In the genomic region with DNA sequence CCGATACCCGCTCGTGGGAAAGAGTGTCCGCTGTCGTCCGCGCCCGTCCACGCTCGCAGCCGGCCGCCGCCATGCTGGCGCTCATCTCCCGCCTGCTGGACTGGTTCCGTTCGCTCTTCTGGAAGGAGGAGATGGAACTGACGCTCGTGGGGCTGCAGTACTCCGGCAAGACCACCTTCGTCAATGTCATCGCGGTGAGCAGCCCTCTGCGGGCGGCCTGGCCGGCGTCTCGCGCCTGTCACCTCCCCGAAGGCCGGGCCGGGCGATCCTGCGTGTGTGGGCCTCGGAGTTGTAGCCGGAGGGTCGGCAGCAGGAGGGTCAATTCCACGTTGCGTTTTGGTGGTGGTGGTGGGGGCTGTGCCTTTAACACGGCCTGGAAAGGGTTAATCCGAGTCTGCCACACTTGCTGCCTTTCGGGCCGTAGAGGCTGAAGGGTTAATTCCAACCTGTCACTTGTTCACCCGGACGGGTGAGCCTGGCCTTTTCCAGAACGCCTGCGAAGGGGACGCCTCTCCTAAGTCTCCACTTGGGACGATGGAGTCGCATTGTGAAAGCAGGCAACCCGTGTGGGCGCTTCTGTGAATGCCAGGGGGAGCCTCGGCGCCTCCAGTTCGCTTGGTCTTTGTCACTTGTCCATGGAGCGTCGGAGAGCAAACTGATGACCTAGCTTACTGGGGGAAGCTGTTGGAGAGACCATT, we compare ENCODE assay signal across 8 mouse cellular contexts. TPM values are rescaled to one million over a fixed set of nuclear protein-coding genes. Genes with fewer than 3 reads are reported as not detected.
DNase-seq lines count a peak whose midpoint lies in the region; ATAC-seq and TF ChIP-seq lines count a peak whose summit lies in the region.

No protein-coding gene starts in this region.

- no peak for TF ChIP-seq POLR2A in bone marrow, adult 2 months (IDR thresholded peaks at IDR 0.05; ENCODE audit: borderline replicate concordance, control insufficient read depth, low read depth, low read length)
- no peak for TF ChIP-seq POLR2A in spleen, adult 2 months (IDR thresholded peaks at IDR 0.05; ENCODE audit: low read depth, low read length)

- peaks cover 1% of the 10 kb centered on the region for H3K4me1 ChIP-seq in bone marrow, adult 2 months (ENCODE audit: control insufficient read depth, insufficient read depth, low read length)
- H3K4me1 ChIP-seq in forebrain, postnatal 0 days (ENCODE audit: insufficient read depth) = peaks cover 11% of the 10 kb centered on the region
- peaks cover 19% of the 10 kb centered on the region for H3K4me1 ChIP-seq in hindbrain, embryonic 14.5 days (replicated peaks; ENCODE audit: control insufficient read depth, insufficient read depth, low read length)
- H3K4me1 ChIP-seq in spleen, adult 2 months (ENCODE audit: control insufficient read depth, insufficient read depth, insufficient read length) = peaks cover 11% of the 10 kb centered on the region

- ATAC-seq in forebrain, postnatal 0 days = peak; percentile 64
- ATAC-seq in hindbrain, embryonic 14.5 days (ENCODE audit: low FRiP score) = peak; percentile 75

- no peaks in the 10 kb centered on the region for H3K9me3 ChIP-seq in forebrain, postnatal 0 days (ENCODE audit: low read length)
- no peaks in the 10 kb centered on the region for H3K9me3 ChIP-seq in hindbrain, embryonic 14.5 days (ENCODE audit: control insufficient read depth, low read length)

- H3K79me2 ChIP-seq in macrophage (ENCODE audit: inconsistent target) = peaks cover 53% of the 10 kb centered on the region

- TF ChIP-seq CTCF in bone marrow, adult 2 months (IDR thresholded peaks at IDR 0.05; ENCODE audit: control insufficient read depth, insufficient read depth, low read length) = no peak
- TF ChIP-seq CTCF in forebrain, postnatal 0 days (IDR thresholded peaks at IDR 0.05; ENCODE audit: low read depth) = no peak; the same call in 1 of the 2 replicates
- TF ChIP-seq CTCF in spleen, adult 2 months (IDR thresholded peaks at IDR 0.05; ENCODE audit: extremely low read depth, insufficient read depth, insufficient read length, insufficient replicate concordance) = no peak

- H3K27ac ChIP-seq in bone marrow, adult 2 months (ENCODE audit: control insufficient read depth, insufficient read depth, low read depth, low read length, poor library complexity) = peak overlapping the region; percentile 76
- H3K27ac ChIP-seq in forebrain, postnatal 0 days (ENCODE audit: low read depth, low read length) = peak overlapping the region; percentile 91
- H3K27ac ChIP-seq in hindbrain, embryonic 14.5 days = peak overlapping the region; percentile 86
- peak overlapping the region; percentile 85 for H3K27ac ChIP-seq in macrophage
- peak overlapping the region; percentile 79 for H3K27ac ChIP-seq in spleen, adult 2 months (ENCODE audit: insufficient read depth, low read length)

- no peaks in the 10 kb centered on the region for H3K27me3 ChIP-seq in forebrain, postnatal 0 days (ENCODE audit: insufficient read depth, low read length)
- no peaks in the 10 kb centered on the region for H3K27me3 ChIP-seq in hindbrain, embryonic 14.5 days (ENCODE audit: control insufficient read depth, insufficient read depth, low read length)
- H3K27me3 ChIP-seq in spleen, adult 2 months (ENCODE audit: control insufficient read depth, insufficient read depth, low read length) = no peaks in the 10 kb centered on the region

- 0% methylated on average over 57 of the region's 57 CpGs for WGBS in bone marrow, adult 2 months
- 1% methylated on average over 52 of the region's 57 CpGs for WGBS in forebrain, postnatal 0 days
- 1% methylated on average over 57 of the region's 57 CpGs for WGBS in hindbrain, embryonic 14.5 days
- under 1% methylated on average over 52 of the region's 57 CpGs for WGBS in macrophage (ENCODE audit: missing documents)
- WGBS in spleen, adult 2 months = under 1% methylated on average over 57 of the region's 57 CpGs

- peak overlapping the region; percentile 63 for H3K4me2 ChIP-seq in forebrain, postnatal 0 days (ENCODE audit: low read depth)
- peak overlapping the region; percentile 80 for H3K4me2 ChIP-seq in hindbrain, embryonic 14.5 days (replicated peaks)

- no peaks in the 10 kb centered on the region for H3K36me3 ChIP-seq in forebrain, postnatal 0 days (ENCODE audit: insufficient read depth)
- H3K36me3 ChIP-seq in hindbrain, embryonic 14.5 days (replicated peaks; ENCODE audit: control insufficient read depth, insufficient read depth) = no peaks in the 10 kb centered on the region
- no peaks in the 10 kb centered on the region for H3K36me3 ChIP-seq in macrophage (ENCODE audit: inconsistent target)
- H3K36me3 ChIP-seq in spleen, adult 2 months (ENCODE audit: control insufficient read depth, insufficient read depth, low read length) = no peaks in the 10 kb centered on the region

- peak overlapping the region; percentile 96 for H3K4me3 ChIP-seq in bone marrow, adult 2 months (replicated peaks; ENCODE audit: control insufficient read depth, low read depth, low read length)
- peak overlapping the region; percentile 100 for H3K4me3 ChIP-seq in forebrain, postnatal 0 days (ENCODE audit: low read depth, low read length)
- peak overlapping the region; percentile 84 for H3K4me3 ChIP-seq in hindbrain, embryonic 14.5 days (replicated peaks; ENCODE audit: low read length)
- H3K4me3 ChIP-seq in macrophage (ENCODE audit: inconsistent target) = peak overlapping the region; percentile 90
- peak overlapping the region; percentile 73 for H3K4me3 ChIP-seq in spleen, adult 2 months (ENCODE audit: extremely low read depth, insufficient read depth, insufficient read length)

- H3K9ac ChIP-seq in forebrain, postnatal 0 days = peak overlapping the region; percentile 98
- H3K9ac ChIP-seq in hindbrain, embryonic 14.5 days = peak overlapping the region; percentile 94

- intact Hi-C loops in left cerebral cortex, postnatal 14 days (cut with DNase I) = loop anchor here (2.0 kb wide), 1 partner anchor 45 kb away; the partner anchor contains the start of gene Edem1

- DNase-seq in kidney, adult 18-20 months = peak; percentile 47
- DNase-seq in kidney, adult 11 months = no peak
- peak; percentile 62 for DNase-seq in forebrain, postnatal 0 days
- DNase-seq in hindbrain, embryonic 14.5 days (ENCODE audit: low spot score) = peak; percentile 40
- DNase-seq in left cerebral cortex, postnatal 14 days (ENCODE audit: low spot score in 2 of 2) = peak; percentile 32 to 38
- peak in 1 of 2 experiments; percentile 15 for DNase-seq in spleen, adult 2 months (ENCODE audit: low read depth in 1 of 2, low spot score in 2 of 2)

RNA-seq across cellular contexts. Expression of gene Arl8b, which starts 0.4 kb away (rescaled TPM):
- polyA plus RNA-seq in bone marrow, adult 2 months (2011; ENCODE audit: insufficient read depth, insufficient read length, low replicate concordance, missing spikeins) = 12.9 and 15.7 TPM in 2 replicates
- total RNA-seq in forebrain, postnatal 0 days (2014; rRNA removed) = 70.3 and 75.9 TPM in 2 replicates
- 88.4 and 97.6 TPM in 2 replicates for polyA plus RNA-seq in forebrain, postnatal 0 days (2015; fragmentation: Nextera tagmentation; extraction: Ambion mirVana)
- polyA plus RNA-seq in hindbrain, embryonic 14.5 days (2014; fragmentation: Nextera tagmentation; extraction: Ambion mirVana) = 124 and 137 TPM in 2 replicates
- total RNA-seq in left cerebral cortex, postnatal 14 days (2021) = 100 to 1,000 TPM; 198 to 199 TPM
- 10 to 100 TPM; 14.0 to 76.4 (median 31.9) TPM for total RNA-seq in macrophage (2018; cell fraction: chromatin; rRNA removed)
- total RNA-seq in macrophage (2018; cell fraction: cytosol; rRNA removed) = 100 to 1,000 TPM; 109 to 286 (median 176) TPM
- total RNA-seq in macrophage (2018; cell fraction: nucleus; rRNA removed) = 100 to 1,000 TPM in 2 of 26 experiments, 10 to 100 TPM in 24; 39.2 to 153 (median 70.2) TPM
- 194 to 269 TPM (median 210 TPM) in 3 replicates for polyA plus RNA-seq in macrophage (2018)
- polyA plus RNA-seq in spleen, adult 2 months (2012; rRNA removed) = 7.0 and 9.2 TPM in 2 replicates

RNA-seq across cellular contexts. Expression of gene Edem1, which starts 45.1 kb away (rescaled TPM):
- polyA plus RNA-seq in bone marrow, adult 2 months (2011; ENCODE audit: insufficient read depth, insufficient read length, low replicate concordance, missing spikeins) = 36.5 and 66.4 TPM in 2 replicates
- 18.9 and 21.1 TPM in 2 replicates for total RNA-seq in forebrain, postnatal 0 days (2014; rRNA removed)
- 3.6 and 4.2 TPM in 2 replicates for polyA plus RNA-seq in forebrain, postnatal 0 days (2015; fragmentation: Nextera tagmentation; extraction: Ambion mirVana)
- 8.9 and 9.7 TPM in 2 replicates for polyA plus RNA-seq in hindbrain, embryonic 14.5 days (2014; fragmentation: Nextera tagmentation; extraction: Ambion mirVana)
- 10 to 100 TPM; 19.0 to 25.5 TPM for total RNA-seq in left cerebral cortex, postnatal 14 days (2021)
- 100 to 1,000 TPM in 19 of 26 experiments, 10 to 100 TPM in 7; 62.0 to 253 (median 163) TPM for total RNA-seq in macrophage (2018; cell fraction: chromatin; rRNA removed)
- total RNA-seq in macrophage (2018; cell fraction: cytosol; rRNA removed) = 100 to 1,000 TPM in 13 of 26 experiments, 10 to 100 TPM in 13; 62.6 to 173 (median 103) TPM
- 100 to 1,000 TPM; 110 to 262 (median 169) TPM for total RNA-seq in macrophage (2018; cell fraction: nucleus; rRNA removed)
- 91.9 to 108 TPM (median 94.0 TPM) in 3 replicates for polyA plus RNA-seq in macrophage (2018)
- polyA plus RNA-seq in spleen, adult 2 months (2012; rRNA removed) = 24.7 and 32.4 TPM in 2 replicates
